Mouse (Mus musculus): ENCODE results near the gene Klf16. TPM values are rescaled to one million over a fixed set of nuclear protein-coding genes. Genes with fewer than 3 reads are reported as not detected.

Gene Klf16
- polyA plus RNA-seq, 1 experiment = 16.0 TPM

GRCm38 (mm10) chr10:80604001-80604509 is 26.9 kb upstream of the Klf16 start:
- peak overlapping the region; percentile 81 for H3K4me3 ChIP-seq

DNA sequence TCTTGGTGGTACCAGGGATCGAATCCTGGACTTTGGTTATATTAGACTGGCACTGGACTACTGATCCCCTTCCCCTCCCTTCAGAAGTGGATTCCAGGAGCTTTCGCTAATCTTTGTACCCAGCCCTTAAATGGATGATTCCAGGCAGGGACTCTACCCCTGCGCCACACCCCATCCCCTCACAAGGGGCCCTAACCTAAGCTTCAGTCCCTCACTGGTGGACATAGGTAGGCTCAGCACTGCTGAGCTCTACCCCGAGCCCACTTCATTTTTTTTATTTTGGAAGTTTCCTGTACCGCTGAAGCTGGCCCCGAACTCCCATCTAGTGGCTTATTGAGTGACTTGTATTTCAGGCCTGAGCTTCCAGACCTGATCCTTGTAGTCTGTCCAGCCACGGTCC is 26.2 kb upstream of the Klf16 start:
- Histone ChIP-seq H3K79me2 (ENCODE audit: control insufficient read depth, insufficient read depth) (peaks cover 37% of the 10 kb centered on the region), H3K27me3 (ENCODE audit: control insufficient read depth, insufficient read depth, insufficient read length) (no peaks in the 10 kb centered on the region), H3K4me2 (ENCODE audit: low read depth) (peak overlapping the region; percentile 90), H3ac (ENCODE audit: control insufficient read depth, insufficient read length) (peak overlapping the region; percentile 22), H3K4me3 (peak overlapping the region; percentile 81), H3K36me3 (ENCODE audit: control insufficient read depth, insufficient read depth) (peaks cover 3% of the 10 kb centered on the region)
- TF ChIP-seq USF1 (IDR thresholded peaks at IDR 0.05; ENCODE audit: low read depth) (no peak), TCF12 (IDR thresholded peaks at IDR 0.05; ENCODE audit: insufficient read depth, poor library complexity, severe bottlenecking) (no peak), MYOG (IDR thresholded peaks at IDR 0.05; ENCODE audit: control insufficient read depth in 1 of 3, insufficient read depth in 1 of 3, insufficient read length in 2 of 3, low read depth in 2 of 3) (no peak), MYOD1 (IDR thresholded peaks at IDR 0.05; ENCODE audit: control insufficient read depth in 1 of 3, insufficient read length in 2 of 3, low read depth in 2 of 3) (no peak), MAX (IDR thresholded peaks at IDR 0.05; ENCODE audit: low read depth) (no peak), POLR2A (IDR thresholded peaks at IDR 0.05; ENCODE audit: insufficient read length, low read depth) (no peak), E2F4 (IDR thresholded peaks at IDR 0.05; ENCODE audit: insufficient read depth) (no peak), SRF (IDR thresholded peaks at IDR 0.05; ENCODE audit: control insufficient read depth, insufficient read length, low read depth) (no peak), TCF3 (IDR thresholded peaks at IDR 0.05; ENCODE audit: insufficient read length, low read depth) (no peak), REST (IDR thresholded peaks at IDR 0.05; ENCODE audit: insufficient read depth, insufficient read length) (no peak), CEBPB (IDR thresholded peaks at IDR 0.05; ENCODE audit: insufficient read depth, poor library complexity, severe bottlenecking) (no peak), POLR2AphosphoS2 (IDR thresholded peaks at IDR 0.05; ENCODE audit: insufficient read length, low read depth) (no peak)

More at GRCm38 (mm10) chr10:80604001-80604509, 26.9 kb upstream of the Klf16 start:
- H3K36me3 ChIP-seq (ENCODE audit: control insufficient read depth, insufficient read depth) = peaks cover 7% of the 10 kb centered on the region
- no peaks in the 10 kb centered on the region for H3K27me3 ChIP-seq (ENCODE audit: control insufficient read depth, insufficient read depth, insufficient read length)
- H3K4me2 ChIP-seq (ENCODE audit: low read depth) = peak overlapping the region; percentile 90
- H3ac ChIP-seq (ENCODE audit: control insufficient read depth, insufficient read length) = peak overlapping the region; percentile 22
- H3K79me2 ChIP-seq (ENCODE audit: control insufficient read depth, insufficient read depth) = peaks cover 37% of the 10 kb centered on the region
- TF ChIP-seq SRF (IDR thresholded peaks at IDR 0.05; ENCODE audit: control insufficient read depth, insufficient read length, low read depth) (no peak), E2F4 (IDR thresholded peaks at IDR 0.05; ENCODE audit: insufficient read depth) (no peak), REST (IDR thresholded peaks at IDR 0.05; ENCODE audit: insufficient read depth, insufficient read length) (no peak), TCF12 (IDR thresholded peaks at IDR 0.05; ENCODE audit: insufficient read depth, poor library complexity, severe bottlenecking) (no peak), TCF3 (IDR thresholded peaks at IDR 0.05; ENCODE audit: insufficient read length, low read depth) (no peak), MYOG (IDR thresholded peaks at IDR 0.05; ENCODE audit: control insufficient read depth in 1 of 3, insufficient read depth in 1 of 3, insufficient read length in 2 of 3, low read depth in 2 of 3) (no peak)

GRCm38 (mm10) chr10:80602698-80603325 is 25.7 kb upstream of the Klf16 start, which contains the start of the genes Scamp4 and Adat3:
Gene Scamp4, plus strand, starts transcription at chr10:80602872.
Gene Adat3, plus strand, starts transcription at chr10:80602880.
- Histone ChIP-seq H3K36me3 (ENCODE audit: control insufficient read depth, insufficient read depth) (no peaks in the 10 kb centered on the region), H3K4me3 (peak within 1 kb of the TSS; percentile 81), H3K79me2 (ENCODE audit: control insufficient read depth, insufficient read depth) (peaks cover 33% of the 10 kb centered on the region), H3K4me2 (ENCODE audit: low read depth) (peak within 1 kb of the TSS; percentile 90), H3K27me3 (ENCODE audit: control insufficient read depth, insufficient read depth, insufficient read length) (no peaks in the 10 kb centered on the region), H3ac (ENCODE audit: control insufficient read depth, insufficient read length) (peak within 1 kb of the TSS; percentile 22)
- peak; percentile 69 for TF ChIP-seq SRF (IDR thresholded peaks at IDR 0.05; ENCODE audit: control insufficient read depth, insufficient read length, low read depth)
- TF ChIP-seq MYOD1 (IDR thresholded peaks at IDR 0.05; ENCODE audit: control insufficient read depth in 1 of 3, insufficient read length in 2 of 3, low read depth in 2 of 3) = peak in 1 of 3 experiments; percentile 19
- TF ChIP-seq TCF12 (IDR thresholded peaks at IDR 0.05; ENCODE audit: insufficient read depth, poor library complexity, severe bottlenecking) = no peak
- TF ChIP-seq REST (IDR thresholded peaks at IDR 0.05; ENCODE audit: insufficient read depth, insufficient read length) = no peak
- no peak for TF ChIP-seq USF1 (IDR thresholded peaks at IDR 0.05; ENCODE audit: low read depth)
- TF ChIP-seq MAX (IDR thresholded peaks at IDR 0.05; ENCODE audit: low read depth) = no peak
- peak; percentile 77 for TF ChIP-seq POLR2A (IDR thresholded peaks at IDR 0.05; ENCODE audit: insufficient read length, low read depth)
- TF ChIP-seq POLR2AphosphoS2 (IDR thresholded peaks at IDR 0.05; ENCODE audit: insufficient read length, low read depth) = peak; percentile 80
- no peak for TF ChIP-seq MYOG (IDR thresholded peaks at IDR 0.05; ENCODE audit: control insufficient read depth in 1 of 3, insufficient read depth in 1 of 3, insufficient read length in 2 of 3, low read depth in 2 of 3)
- TF ChIP-seq TCF3 (IDR thresholded peaks at IDR 0.05; ENCODE audit: insufficient read length, low read depth) = no peak
- no peak for TF ChIP-seq E2F4 (IDR thresholded peaks at IDR 0.05; ENCODE audit: insufficient read depth)
- TF ChIP-seq CEBPB (IDR thresholded peaks at IDR 0.05; ENCODE audit: insufficient read depth, poor library complexity, severe bottlenecking) = no peak

GRCm38 (mm10) chr10:80596318-80596717 is 19.2 kb upstream of the Klf16 start:
- H3K27me3 ChIP-seq (ENCODE audit: control insufficient read depth, insufficient read depth, insufficient read length) = no peaks in the 10 kb centered on the region
- no peak overlapping the region for H3ac ChIP-seq (ENCODE audit: control insufficient read depth, insufficient read length)
- TF ChIP-seq CEBPB (IDR thresholded peaks at IDR 0.05; ENCODE audit: insufficient read depth, poor library complexity, severe bottlenecking) = no peak
- TF ChIP-seq POLR2AphosphoS2 (IDR thresholded peaks at IDR 0.05; ENCODE audit: insufficient read length, low read depth) = no peak
- no peak for TF ChIP-seq E2F4 (IDR thresholded peaks at IDR 0.05; ENCODE audit: insufficient read depth)
- no peak for TF ChIP-seq USF1 (IDR thresholded peaks at IDR 0.05; ENCODE audit: low read depth)
- TF ChIP-seq REST (IDR thresholded peaks at IDR 0.05; ENCODE audit: insufficient read depth, insufficient read length) = no peak
- no peak for TF ChIP-seq POLR2A (IDR thresholded peaks at IDR 0.05; ENCODE audit: insufficient read length, low read depth)
- no peak for TF ChIP-seq TCF3 (IDR thresholded peaks at IDR 0.05; ENCODE audit: insufficient read length, low read depth)
- no peak for TF ChIP-seq MYOD1 (IDR thresholded peaks at IDR 0.05; ENCODE audit: control insufficient read depth in 1 of 3, insufficient read length in 2 of 3, low read depth in 2 of 3)
- no peak for TF ChIP-seq SRF (IDR thresholded peaks at IDR 0.05; ENCODE audit: control insufficient read depth, insufficient read length, low read depth)
- TF ChIP-seq TCF12 (IDR thresholded peaks at IDR 0.05; ENCODE audit: insufficient read depth, poor library complexity, severe bottlenecking) = no peak
- TF ChIP-seq MAX (IDR thresholded peaks at IDR 0.05; ENCODE audit: low read depth) = no peak
- no peak for TF ChIP-seq MYOG (IDR thresholded peaks at IDR 0.05; ENCODE audit: control insufficient read depth in 1 of 3, insufficient read depth in 1 of 3, insufficient read length in 2 of 3, low read depth in 2 of 3)
- H3K4me2 ChIP-seq (ENCODE audit: low read depth) = peak overlapping the region; percentile 12
- H3K79me2 ChIP-seq (ENCODE audit: control insufficient read depth, insufficient read depth) = no peaks in the 10 kb centered on the region
- no peak overlapping the region for H3K4me3 ChIP-seq
- H3K36me3 ChIP-seq (ENCODE audit: control insufficient read depth, insufficient read depth) = no peaks in the 10 kb centered on the region

Data from myocyte (in vitro differentiated cells).